In the genomic region with DNA sequence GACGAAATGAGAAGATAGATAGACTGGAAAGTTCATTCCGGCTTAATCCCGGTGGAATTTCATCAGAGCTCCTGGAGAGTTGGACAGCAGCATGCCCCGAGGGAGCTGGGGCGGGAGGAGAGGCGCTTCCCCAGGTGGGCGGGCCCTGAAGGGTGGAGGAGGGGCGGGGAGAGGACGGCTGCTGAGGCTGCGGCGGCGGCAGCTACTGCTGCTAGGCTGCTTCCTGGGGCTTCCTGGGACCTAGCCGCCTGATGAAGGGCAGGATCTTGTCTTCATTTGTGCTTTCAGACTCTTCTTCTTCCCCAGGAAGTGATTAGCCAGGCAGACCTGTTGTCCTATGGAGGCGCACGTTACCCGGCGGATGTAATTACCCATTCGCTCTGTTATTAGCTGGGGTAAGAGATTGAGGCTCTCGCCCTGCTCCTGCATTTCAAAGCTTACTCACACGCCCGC, we compare ENCODE assay signal across 8 mouse cellular contexts.
DNase-seq lines count a peak whose midpoint lies in the region; ATAC-seq lines count a peak whose summit lies in the region.

No protein-coding gene starts in this region.

- H3K4me2 ChIP-seq in embryonic facial prominence, embryonic 13.5 days, result peak overlapping the region; percentile 65
- peak overlapping the region; percentile 69 for H3K4me2 ChIP-seq in heart, embryonic 14.5 days (ENCODE audit: low read length)
- H3K4me2 ChIP-seq in kidney, embryonic 15.5 days, result peak overlapping the region; percentile 63
- H3K4me2 ChIP-seq in stomach, embryonic 16.5 days (ENCODE audit: low read depth, low read length), result peak overlapping the region; percentile 60

- no peaks in the 10 kb centered on the region for H3K9me3 ChIP-seq in embryonic facial prominence, embryonic 13.5 days
- no peaks in the 10 kb centered on the region for H3K9me3 ChIP-seq in heart, embryonic 14.5 days (ENCODE audit: control insufficient read depth, low read length)
- 0 out of 2 replicates have a peak, but pooled peaks cover 4% of the 10 kb centered on the region for H3K9me3 ChIP-seq in kidney, embryonic 15.5 days (replicated peaks)
- H3K9me3 ChIP-seq in stomach, embryonic 16.5 days (replicated peaks; ENCODE audit: control insufficient read depth, low read length), result no peaks in the 10 kb centered on the region

- no peaks in the 10 kb centered on the region for H3K36me3 ChIP-seq in embryonic facial prominence, embryonic 13.5 days
- no peaks in the 10 kb centered on the region for H3K36me3 ChIP-seq in heart, embryonic 14.5 days (ENCODE audit: control insufficient read depth, insufficient read depth, low read length)
- no peaks in the 10 kb centered on the region for H3K36me3 ChIP-seq in kidney, embryonic 15.5 days
- H3K36me3 ChIP-seq in stomach, embryonic 16.5 days (ENCODE audit: control insufficient read depth, insufficient read depth, low read length), result no peaks in the 10 kb centered on the region

- peaks cover 31% of the 10 kb centered on the region for H3K27me3 ChIP-seq in embryonic facial prominence, embryonic 13.5 days
- peaks cover 60% of the 10 kb centered on the region for H3K27me3 ChIP-seq in heart, embryonic 14.5 days (ENCODE audit: control insufficient read depth, insufficient read depth, low read length)
- peaks cover 76% of the 10 kb centered on the region for H3K27me3 ChIP-seq in kidney, embryonic 15.5 days
- H3K27me3 ChIP-seq in stomach, embryonic 16.5 days (ENCODE audit: control insufficient read depth, insufficient read depth, low read length), result peaks cover 32% of the 10 kb centered on the region

- under 1% methylated on average over 21 of the region's 21 CpGs for WGBS in embryonic facial prominence, embryonic 13.5 days
- under 1% methylated on average over 20 of the region's 21 CpGs for WGBS in heart, embryonic 14.5 days
- under 1% methylated on average over 21 of the region's 21 CpGs for WGBS in kidney, embryonic 15.5 days
- WGBS in stomach, embryonic 16.5 days, result 1% methylated on average over 19 of the region's 21 CpGs

- peaks cover 67% of the 10 kb centered on the region for H3K4me1 ChIP-seq in embryonic facial prominence, embryonic 13.5 days
- H3K4me1 ChIP-seq in heart, embryonic 14.5 days (ENCODE audit: control insufficient read depth in 2 of 2, insufficient read depth in 2 of 2, low read length in 2 of 2), result peaks cover 13 to 24% of the 10 kb centered on the region in 2 experiments
- H3K4me1 ChIP-seq in kidney, embryonic 15.5 days, result peaks cover 27% of the 10 kb centered on the region
- H3K4me1 ChIP-seq in stomach, embryonic 16.5 days (ENCODE audit: control insufficient read depth, insufficient read depth, low read length), result peaks cover 12% of the 10 kb centered on the region; the same call in 1 of the 2 replicates

- H3K4me3 ChIP-seq in embryonic facial prominence, embryonic 13.5 days, result peak overlapping the region; percentile 35
- H3K4me3 ChIP-seq in heart, embryonic 14.5 days (ENCODE audit: control insufficient read depth in 1 of 2, insufficient read depth in 1 of 2, low read depth in 1 of 2, low read length in 2 of 2), result peak overlapping the region; percentile 33 to 36
- H3K4me3 ChIP-seq in kidney, embryonic 15.5 days (replicated peaks), result peak overlapping the region; percentile 39
- H3K4me3 ChIP-seq in stomach, embryonic 16.5 days (replicated peaks; ENCODE audit: low read length), result peak overlapping the region; percentile 36

- DNase-seq in urinary bladder, postnatal 14 days (ENCODE audit: low spot score), result peak; percentile 69
- DNase-seq in urinary bladder, postnatal 4 days (ENCODE audit: low spot score in 2 of 2), result no peak
- peak; percentile 64 for DNase-seq in lung, postnatal 14 days
- no peak for DNase-seq in right cerebral cortex, postnatal 25 days

- H3K9ac ChIP-seq in embryonic facial prominence, embryonic 13.5 days, result peak overlapping the region; percentile 49; the same call in 1 of the 2 replicates
- peak overlapping the region; percentile 17; the same call in 1 of the 2 replicates for H3K9ac ChIP-seq in heart, embryonic 14.5 days (ENCODE audit: low read length)
- H3K9ac ChIP-seq in kidney, embryonic 15.5 days, result no peak overlapping the region
- peak overlapping the region; percentile 58 for H3K9ac ChIP-seq in stomach, embryonic 16.5 days (ENCODE audit: low read length)

- ATAC-seq in embryonic facial prominence, embryonic 13.5 days (ENCODE audit: insufficient number of reproducible peaks, insufficient read depth, low FRiP score, low TSS enrichment, low read depth), result no peak
- no peak for ATAC-seq in heart, embryonic 14.5 days (ENCODE audit: insufficient number of reproducible peaks, insufficient read depth, low FRiP score, low read depth)
- ATAC-seq in kidney, embryonic 15.5 days (replicated peaks; ENCODE audit: low FRiP score), result 0 out of 2 replicates have a peak, but pooled peaks have one; percentile 65
- no peak for ATAC-seq in stomach, embryonic 16.5 days (ENCODE audit: insufficient read depth, low FRiP score)

- H3K27ac ChIP-seq in embryonic facial prominence, embryonic 13.5 days, result no peak overlapping the region
- H3K27ac ChIP-seq in heart, embryonic 14.5 days (replicated peaks in 1 of 2; ENCODE audit: control insufficient read depth in 1 of 2, insufficient read depth in 1 of 2, low read depth in 2 of 2, low read length in 2 of 2), result no peak overlapping the region
- no peak overlapping the region for H3K27ac ChIP-seq in kidney, embryonic 15.5 days
- H3K27ac ChIP-seq in stomach, embryonic 16.5 days (ENCODE audit: low read length), result no peak overlapping the region

Comparison
In these comparisons a context has a peak if more than half of its experiments do, and no peak if none do; other contexts are left out.
1. DNase-seq: peak in urinary bladder, postnatal 14 days (single experiment) and lung, postnatal 14 days (single experiment); none in urinary bladder, postnatal 4 days (0 of 2) and right cerebral cortex, postnatal 25 days (single experiment).
2. Peak in every context shown above with its lines, with median percentiles within 50 percentile points of each other: H3K4me2 ChIP-seq and H3K4me3 ChIP-seq.